Mouse (Mus musculus): Measurements from ENCODE around the gene Rora. TPM values are rescaled to one million over a fixed set of nuclear protein-coding genes. Genes with fewer than 3 reads are reported as not detected.

Rora gene
- polyA plus RNA-seq, 1 experiment from 2014 or later = 6.6 TPM

DNA sequence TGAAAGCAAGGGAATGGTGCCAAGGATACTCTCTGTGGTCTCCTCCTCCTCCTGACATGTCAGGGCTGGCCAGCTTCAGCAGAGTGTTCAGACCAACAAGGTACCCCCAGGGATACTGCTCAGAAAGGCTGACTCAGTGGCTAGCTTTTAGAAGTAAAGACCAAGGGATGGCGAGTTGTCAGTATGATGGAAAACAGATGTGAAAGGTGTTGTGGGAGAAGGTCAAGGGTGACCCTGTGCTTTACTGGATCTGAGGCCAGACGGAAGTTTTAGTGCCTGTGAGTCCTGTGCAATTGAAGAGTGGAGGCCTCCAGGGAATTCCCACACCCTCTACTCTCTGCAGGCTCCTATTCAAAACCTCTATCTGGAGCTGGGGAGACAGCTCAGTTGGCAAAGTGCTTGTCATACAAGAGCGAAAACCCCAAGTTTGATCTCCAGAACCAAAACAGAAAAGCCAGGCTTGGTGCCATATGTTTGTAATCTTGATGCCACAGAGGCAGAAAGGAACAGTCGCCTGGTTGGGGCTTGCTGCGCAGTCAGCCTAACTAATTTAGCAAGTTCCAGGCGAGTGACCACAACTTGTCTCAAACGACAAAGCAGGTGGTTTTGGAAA, 181.6 kb downstream of the Rora start:
- Histone ChIP-seq H3K36me3 (replicated peaks) (no peaks in the 10 kb centered on the region), H3K4me3 (no peak overlapping the region), H3K4me1 (peaks cover 28% of the 10 kb centered on the region), H3K27me3 (replicated peaks; ENCODE audit: low read depth, poor library complexity, severe bottlenecking) (peaks cover 18% of the 10 kb centered on the region), H3K9me3 (no peaks in the 10 kb centered on the region), H3K27ac (replicated peaks) (no peak overlapping the region)
- peak; percentile 37 for DNase-seq (ENCODE audit: low spot score)
- 44% methylated on average over 7 of the region's 7 CpGs for WGBS

GRCm38 (mm10) chr9:68842134-68842892, 188.7 kb downstream of the Rora start:
- H3K36me3 ChIP-seq (replicated peaks) = no peaks in the 10 kb centered on the region
- peaks cover 10% of the 10 kb centered on the region for H3K27me3 ChIP-seq (replicated peaks; ENCODE audit: low read depth, poor library complexity, severe bottlenecking)
- no peaks in the 10 kb centered on the region for H3K9me3 ChIP-seq
- no peaks in the 10 kb centered on the region for H3K4me1 ChIP-seq
- H3K27ac ChIP-seq (replicated peaks) = no peak overlapping the region
- H3K4me3 ChIP-seq = no peak overlapping the region
- DNase-seq (ENCODE audit: low spot score) = no peak
- WGBS = 77% methylated on average over 16 of the region's 16 CpGs

GRCm38 (mm10) chr9:68845556-68845955, 192.0 kb downstream of the Rora start:
- no peak for DNase-seq (ENCODE audit: low spot score)
- no peaks in the 10 kb centered on the region for H3K27me3 ChIP-seq (replicated peaks; ENCODE audit: low read depth, poor library complexity, severe bottlenecking)
- H3K9me3 ChIP-seq = no peaks in the 10 kb centered on the region
- no peaks in the 10 kb centered on the region for H3K36me3 ChIP-seq (replicated peaks)
- peaks cover 15% of the 10 kb centered on the region for H3K4me1 ChIP-seq
- WGBS = 72% methylated on average over 2 of the region's 2 CpGs
- no peak overlapping the region for H3K4me3 ChIP-seq
- no peak overlapping the region for H3K27ac ChIP-seq (replicated peaks)

DNA sequence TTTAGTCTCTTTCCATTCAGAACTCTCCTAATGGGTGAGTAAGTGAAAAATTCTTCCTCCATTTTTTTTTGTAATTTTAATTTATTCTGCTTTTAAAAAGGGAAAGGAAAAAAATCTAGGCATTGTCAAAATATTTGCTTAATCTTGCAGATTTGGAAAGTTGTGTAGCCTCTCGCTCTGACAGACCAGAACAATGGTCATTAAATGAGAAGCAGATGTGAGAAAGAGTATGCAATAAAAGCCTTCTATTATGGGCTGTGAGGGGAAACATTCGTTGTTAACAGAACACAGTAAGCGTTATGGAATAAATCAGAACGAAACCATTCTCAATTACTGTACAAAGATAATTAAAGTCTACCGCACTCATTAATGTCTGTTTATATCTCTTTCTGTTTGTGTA, 196.7 kb downstream of the Rora start:
- Histone ChIP-seq H3K27me3 (replicated peaks; ENCODE audit: low read depth, poor library complexity, severe bottlenecking) (no peaks in the 10 kb centered on the region), H3K36me3 (replicated peaks) (no peaks in the 10 kb centered on the region), H3K4me3 (no peak overlapping the region), H3K4me1 (peaks cover 15% of the 10 kb centered on the region), H3K9me3 (no peaks in the 10 kb centered on the region), H3K27ac (replicated peaks) (peak overlapping the region; percentile 48; the same call in 1 of the 2 replicates)
- DNase-seq (ENCODE audit: low spot score) = no peak
- 57% methylated on average over 5 of the region's 5 CpGs for WGBS

DNA sequence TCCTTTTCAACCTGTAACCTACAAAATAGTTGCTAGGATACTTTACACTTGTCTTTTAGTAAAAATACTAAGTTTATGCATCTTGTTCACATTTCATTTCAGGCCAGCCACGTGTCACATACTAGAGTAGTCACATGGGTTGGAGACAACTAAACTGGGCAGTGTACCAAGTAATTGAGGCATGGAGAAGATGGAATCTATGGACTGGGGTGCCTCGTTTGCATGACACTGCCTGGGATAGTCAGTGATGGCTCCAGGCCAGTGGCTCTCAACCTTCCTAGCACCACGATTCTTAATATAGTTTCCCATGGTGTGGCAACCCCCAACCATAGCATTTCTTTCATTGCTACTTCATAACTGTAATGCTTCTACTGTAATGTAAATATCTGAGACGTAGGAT, 198.6 kb downstream of the Rora start:
- Histone ChIP-seq H3K4me1 (peaks cover 15% of the 10 kb centered on the region), H3K27ac (replicated peaks) (no peak overlapping the region), H3K4me3 (no peak overlapping the region), H3K36me3 (replicated peaks) (no peaks in the 10 kb centered on the region), H3K9me3 (no peaks in the 10 kb centered on the region), H3K27me3 (replicated peaks; ENCODE audit: low read depth, poor library complexity, severe bottlenecking) (no peaks in the 10 kb centered on the region)
- WGBS = 80% methylated on average over 4 of the region's 4 CpGs
- no peak for DNase-seq (ENCODE audit: low spot score)

DNA sequence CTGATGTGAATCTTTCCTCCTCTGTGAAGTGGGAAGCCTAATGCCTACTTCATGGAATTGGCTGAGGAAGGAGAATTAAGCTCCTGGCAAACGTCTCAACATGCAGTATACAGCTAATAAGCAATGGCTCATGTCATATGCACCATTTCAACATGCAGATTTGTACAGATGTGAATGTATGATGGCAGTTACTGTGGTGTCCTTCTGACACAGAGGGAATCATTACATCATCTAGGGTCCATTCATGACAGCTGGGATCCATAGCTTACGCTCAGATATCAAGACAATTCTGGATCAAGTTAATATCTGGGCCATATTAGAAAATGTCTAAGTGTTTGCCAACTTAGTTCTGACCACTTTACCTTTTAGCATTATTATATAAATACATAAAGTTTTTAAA, 199.3 kb downstream of the Rora start:
- no peak overlapping the region for H3K4me3 ChIP-seq
- peaks cover 16% of the 10 kb centered on the region for H3K4me1 ChIP-seq
- no peaks in the 10 kb centered on the region for H3K9me3 ChIP-seq
- 84% methylated on average over 2 of the region's 2 CpGs for WGBS
- H3K27me3 ChIP-seq (replicated peaks; ENCODE audit: low read depth, poor library complexity, severe bottlenecking) = no peaks in the 10 kb centered on the region
- no peak overlapping the region for H3K27ac ChIP-seq (replicated peaks)
- H3K36me3 ChIP-seq (replicated peaks) = no peaks in the 10 kb centered on the region
- DNase-seq (ENCODE audit: low spot score) = no peak

DNA sequence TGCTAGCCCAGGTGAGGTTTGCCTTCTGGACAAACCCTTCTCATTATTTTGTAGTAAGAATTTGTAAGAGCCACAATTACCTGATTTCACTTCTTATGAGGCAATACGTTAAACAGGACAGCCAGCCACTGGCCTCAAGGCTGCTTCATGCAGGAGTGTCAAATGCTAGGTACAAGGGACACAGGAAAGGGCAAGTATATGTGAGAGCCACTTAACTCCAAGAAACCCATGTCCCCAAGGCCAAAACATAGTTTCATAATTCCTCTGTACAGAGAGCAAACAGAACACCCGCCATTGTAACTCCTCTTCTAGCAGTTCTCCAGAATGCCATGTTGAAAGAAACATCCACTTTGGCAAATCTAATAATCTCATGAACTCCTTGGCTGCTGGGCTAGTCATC, 205.9 kb downstream of the Rora start:
- no peak for DNase-seq (ENCODE audit: low spot score)
- H3K27me3 ChIP-seq (replicated peaks; ENCODE audit: low read depth, poor library complexity, severe bottlenecking) = no peaks in the 10 kb centered on the region
- 85% methylated on average over 2 of the region's 2 CpGs for WGBS
- H3K27ac ChIP-seq (replicated peaks) = no peak overlapping the region
- peaks cover 10% of the 10 kb centered on the region for H3K9me3 ChIP-seq
- H3K36me3 ChIP-seq (replicated peaks) = peaks cover 3% of the 10 kb centered on the region; the same call in 1 of the 2 replicates
- no peak overlapping the region for H3K4me3 ChIP-seq
- H3K4me1 ChIP-seq = peaks cover 19% of the 10 kb centered on the region

- 74% methylated on average over 4 of the region's 4 CpGs for WGBS
- Histone ChIP-seq H3K4me3 (no peak overlapping the region), H3K9me3 (peaks cover 10% of the 10 kb centered on the region), H3K27ac (replicated peaks) (no peak overlapping the region), H3K36me3 (replicated peaks) (peaks cover 3% of the 10 kb centered on the region; the same call in 1 of the 2 replicates), H3K27me3 (replicated peaks; ENCODE audit: low read depth, poor library complexity, severe bottlenecking) (no peaks in the 10 kb centered on the region), H3K4me1 (peaks cover 32% of the 10 kb centered on the region)
- DNase-seq (ENCODE audit: low spot score) = no peak
Measured at GRCm38 (mm10) chr9:68866317-68866716, 212.7 kb downstream of the Rora start.

DNA sequence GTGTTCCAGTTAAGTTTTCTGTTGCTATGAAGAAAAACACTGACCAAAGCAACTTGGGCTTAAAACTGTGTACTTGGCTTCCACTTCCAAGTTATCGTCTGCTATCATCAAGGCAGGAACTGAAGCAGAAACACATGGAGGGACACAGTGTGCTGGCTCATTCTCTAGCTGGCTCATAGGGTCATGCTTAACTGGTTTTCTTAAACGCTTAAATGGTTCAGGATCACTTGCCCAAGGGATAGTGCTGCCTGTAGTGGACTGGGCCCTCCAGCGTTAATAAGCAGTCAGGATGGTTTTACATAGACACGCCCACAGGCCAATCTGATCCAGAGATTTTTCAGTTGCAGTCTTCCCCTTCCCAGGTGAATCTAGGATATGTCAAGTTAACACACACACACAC, 220.3 kb downstream of the Rora start:
- 84% methylated on average over 4 of the region's 4 CpGs for WGBS
- no peak for DNase-seq (ENCODE audit: low spot score)

GRCm38 (mm10) chr9:68874544-68874943, 221.0 kb downstream of the Rora start:
- Histone ChIP-seq H3K4me1 (peaks cover 29% of the 10 kb centered on the region), H3K9me3 (no peaks in the 10 kb centered on the region), H3K27ac (replicated peaks) (no peak overlapping the region; the same call in 1 of the 2 replicates), H3K27me3 (replicated peaks; ENCODE audit: low read depth, poor library complexity, severe bottlenecking) (no peaks in the 10 kb centered on the region), H3K4me3 (no peak overlapping the region), H3K36me3 (replicated peaks) (no peaks in the 10 kb centered on the region)
- peak; percentile 28 for DNase-seq (ENCODE audit: low spot score)
- WGBS = 57% methylated on average over 2 of the region's 2 CpGs

More for the DNA sequence above, 220.3 kb downstream of the Rora start:
- Histone ChIP-seq H3K36me3 (replicated peaks) (no peaks in the 10 kb centered on the region), H3K9me3 (no peaks in the 10 kb centered on the region), H3K27ac (replicated peaks) (no peak overlapping the region), H3K27me3 (replicated peaks; ENCODE audit: low read depth, poor library complexity, severe bottlenecking) (no peaks in the 10 kb centered on the region), H3K4me1 (peaks cover 31% of the 10 kb centered on the region), H3K4me3 (no peak overlapping the region)

DNA sequence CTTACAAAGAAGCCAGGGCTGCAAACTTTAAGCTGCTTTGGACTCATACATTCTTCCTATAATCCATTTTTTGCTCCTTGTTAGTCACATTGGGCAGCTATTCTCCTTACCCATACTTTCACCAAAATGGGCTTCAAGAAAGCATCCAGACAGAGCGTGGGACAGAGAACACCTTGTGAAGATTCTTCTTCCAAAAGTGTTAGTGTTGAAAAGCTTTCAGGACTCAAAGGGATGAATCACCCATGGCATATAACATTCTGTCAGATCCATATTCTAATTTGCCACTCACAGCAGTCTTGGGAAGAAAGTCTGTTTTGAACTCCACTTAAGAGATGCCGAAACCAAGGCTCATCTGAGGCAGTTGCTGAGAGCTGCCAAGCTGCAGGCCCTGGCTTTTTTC, 222.2 kb downstream of the Rora start:
- Histone ChIP-seq H3K36me3 (replicated peaks) (no peaks in the 10 kb centered on the region), H3K4me3 (no peak overlapping the region), H3K4me1 (peaks cover 37% of the 10 kb centered on the region), H3K9me3 (no peaks in the 10 kb centered on the region), H3K27me3 (replicated peaks; ENCODE audit: low read depth, poor library complexity, severe bottlenecking) (no peaks in the 10 kb centered on the region), H3K27ac (replicated peaks) (no peak overlapping the region)
- 94% methylated on average over 2 of the region's 2 CpGs for WGBS
- no peak for DNase-seq (ENCODE audit: low spot score)

GRCm38 (mm10) chr9:68876289-68876688, 222.7 kb downstream of the Rora start:
- no peaks in the 10 kb centered on the region for H3K27me3 ChIP-seq (replicated peaks; ENCODE audit: low read depth, poor library complexity, severe bottlenecking)
- DNase-seq (ENCODE audit: low spot score) = no peak
- no peaks in the 10 kb centered on the region for H3K9me3 ChIP-seq
- no peak overlapping the region for H3K4me3 ChIP-seq
- no peaks in the 10 kb centered on the region for H3K36me3 ChIP-seq (replicated peaks)
- H3K4me1 ChIP-seq = peaks cover 40% of the 10 kb centered on the region
- 89% methylated on average over 2 of the region's 2 CpGs for whole genome bisulfite sequencing
- no peak overlapping the region for H3K27ac ChIP-seq (replicated peaks)

DNA sequence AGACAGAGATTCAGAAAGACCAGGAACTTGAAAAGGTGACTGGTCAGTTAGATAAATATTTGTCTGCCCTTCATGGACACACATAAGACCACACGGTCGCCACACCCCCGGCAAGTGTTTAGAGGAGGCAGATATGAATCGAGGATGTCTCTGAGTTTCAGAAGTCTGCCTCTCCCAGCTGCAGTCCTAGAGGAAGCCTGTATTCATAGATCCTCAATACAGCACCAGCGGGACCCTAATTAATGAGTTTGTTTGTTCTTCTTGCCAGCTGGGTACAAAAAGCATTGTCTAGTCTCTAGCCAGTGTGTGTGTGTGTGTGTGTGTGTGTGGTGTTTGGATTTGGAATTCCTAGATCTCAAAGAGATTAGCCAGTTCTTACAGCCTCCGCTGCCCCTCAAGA, 228.3 kb downstream of the Rora start:
- DNase-seq (ENCODE audit: low spot score) = no peak
- no peak overlapping the region for H3K27ac ChIP-seq (replicated peaks)

More for the DNA sequence above, 228.3 kb downstream of the Rora start:
- H3K36me3 ChIP-seq (replicated peaks) = no peaks in the 10 kb centered on the region
- peaks cover 33% of the 10 kb centered on the region for H3K4me1 ChIP-seq
- no peak overlapping the region for H3K4me3 ChIP-seq
- WGBS = 42% methylated on average over 6 of the region's 6 CpGs
- H3K27me3 ChIP-seq (replicated peaks; ENCODE audit: low read depth, poor library complexity, severe bottlenecking) = no peaks in the 10 kb centered on the region
- H3K9me3 ChIP-seq = no peaks in the 10 kb centered on the region
